In genomic region chr11:101790811-101791526, GRCm38 (mm10) we compare ENCODE assay signal across 8 mouse cellular contexts. TPM values are rescaled to one million over a fixed set of nuclear protein-coding genes. Genes with fewer than 3 reads are reported as not detected.
DNase-seq lines count a peak whose midpoint lies in the region; ATAC-seq and TF ChIP-seq lines count a peak whose summit lies in the region.

No protein-coding gene starts in this region.

- no peaks in the 10 kb centered on the region for H3K9me3 ChIP-seq in ES-E14 (ENCODE audit: control insufficient read depth, insufficient read depth, low read depth, low read length)
- H3K9me3 ChIP-seq in heart, embryonic 14.5 days (ENCODE audit: control insufficient read depth, low read length): no peaks in the 10 kb centered on the region
- H3K9me3 ChIP-seq in limb, embryonic 10.5 days (replicated peaks): no peaks in the 10 kb centered on the region
- H3K9me3 ChIP-seq in midbrain, postnatal 0 days (ENCODE audit: low read length): no peaks in the 10 kb centered on the region

- no peaks in the 10 kb centered on the region for H3K36me3 ChIP-seq in ES-E14 (ENCODE audit: control insufficient read depth, insufficient read depth, low read length, poor library complexity, severe bottlenecking)
- H3K36me3 ChIP-seq in heart, embryonic 14.5 days (ENCODE audit: control insufficient read depth, insufficient read depth, low read length): no peaks in the 10 kb centered on the region
- no peaks in the 10 kb centered on the region for H3K36me3 ChIP-seq in limb, embryonic 10.5 days
- H3K36me3 ChIP-seq in midbrain, postnatal 0 days (ENCODE audit: insufficient read depth, low read length): no peaks in the 10 kb centered on the region

- WGBS in heart, embryonic 14.5 days: 18% methylated on average over 19 of the region's 19 CpGs
- 39% methylated on average over 19 of the region's 19 CpGs for WGBS in limb, embryonic 10.5 days
- WGBS in midbrain, postnatal 0 days: 31% methylated on average over 19 of the region's 19 CpGs

- in situ Hi-C loops in ES-E14 (cut with MboI; ENCODE audit: low sequenced_read_pairs in 2 of 2, unreplicated experiment in 2 of 2): no loop called here

- no peak for TF ChIP-seq CTCF in midbrain, postnatal 0 days (IDR thresholded peaks at IDR 0.05)
- TF ChIP-seq CTCF in layer of hippocampus, adult 2 months (conservative IDR thresholded peaks at IDR 0.05): no peak

- H3K27me3 ChIP-seq in heart, embryonic 14.5 days (ENCODE audit: control insufficient read depth, insufficient read depth, low read length): peaks cover 15% of the 10 kb centered on the region
- peaks cover 27% of the 10 kb centered on the region for H3K27me3 ChIP-seq in limb, embryonic 10.5 days (ENCODE audit: low read depth, poor library complexity, severe bottlenecking)
- H3K27me3 ChIP-seq in midbrain, postnatal 0 days (ENCODE audit: insufficient read depth, low read length): peaks cover 10% of the 10 kb centered on the region

- peak overlapping the region; percentile 12; the same call in 1 of the 2 replicates for H3K9ac ChIP-seq in ES-E14 (ENCODE audit: insufficient read depth, low read depth, low read length, poor library complexity, severe bottlenecking)
- H3K9ac ChIP-seq in heart, embryonic 14.5 days (ENCODE audit: low read length): peak overlapping the region; percentile 67
- H3K9ac ChIP-seq in midbrain, postnatal 0 days (replicated peaks; ENCODE audit: low read length, poor library complexity, severe bottlenecking): no peak overlapping the region

- H3K27ac ChIP-seq in ES-E14 (ENCODE audit: insufficient read depth, low read depth, low read length, poor library complexity, severe bottlenecking): no peak overlapping the region; the same call in 1 of the 2 replicates
- H3K27ac ChIP-seq in heart, embryonic 14.5 days (replicated peaks in 1 of 2; ENCODE audit: control insufficient read depth in 1 of 2, insufficient read depth in 1 of 2, low read depth in 2 of 2, low read length in 2 of 2): peak overlapping the region; percentile 96 to 99
- peak overlapping the region; percentile 26; the same call in 1 of the 2 replicates for H3K27ac ChIP-seq in limb, embryonic 10.5 days
- H3K27ac ChIP-seq in midbrain, postnatal 0 days (ENCODE audit: low read depth, low read length): no peak overlapping the region
- no peak overlapping the region for H3K27ac ChIP-seq in layer of hippocampus, adult 2 months

- peaks cover 7 to 26% of the 10 kb centered on the region in 2 experiments for H3K4me1 ChIP-seq in ES-E14 (ENCODE audit: control insufficient read depth in 2 of 2, insufficient read depth in 2 of 2, low read length in 2 of 2, poor library complexity in 1 of 2)
- peaks cover 14 to 22% of the 10 kb centered on the region in 2 experiments for H3K4me1 ChIP-seq in heart, embryonic 14.5 days (ENCODE audit: control insufficient read depth in 2 of 2, insufficient read depth in 2 of 2, low read length in 2 of 2)
- H3K4me1 ChIP-seq in limb, embryonic 10.5 days: peaks cover 33% of the 10 kb centered on the region
- 0 out of 2 replicates have a peak, but pooled peaks cover under 1% of the 10 kb centered on the region for H3K4me1 ChIP-seq in midbrain, postnatal 0 days (ENCODE audit: insufficient read depth, low read length)

- H3K4me2 ChIP-seq in heart, embryonic 14.5 days (ENCODE audit: low read length): peak overlapping the region; percentile 67
- H3K4me2 ChIP-seq in midbrain, postnatal 0 days (ENCODE audit: low read depth, low read length, poor library complexity, severe bottlenecking): 0 out of 2 replicates have a peak overlapping the region, but pooled peaks have one; percentile 2

- no peak overlapping the region; a peak in 1 of 4 replicates for H3K4me3 ChIP-seq in ES-E14 (ENCODE audit: insufficient read depth in 1 of 2, low read depth in 1 of 2, low read length in 2 of 2, poor library complexity in 1 of 2, severe bottlenecking in 1 of 2)
- H3K4me3 ChIP-seq in heart, embryonic 14.5 days (ENCODE audit: control insufficient read depth in 1 of 2, insufficient read depth in 1 of 2, low read depth in 1 of 2, low read length in 2 of 2): peak overlapping the region; percentile 18 to 28
- peak overlapping the region; percentile 23 for H3K4me3 ChIP-seq in limb, embryonic 10.5 days
- no peak overlapping the region for H3K4me3 ChIP-seq in midbrain, postnatal 0 days (ENCODE audit: low read depth, low read length)
- H3K4me3 ChIP-seq in layer of hippocampus, adult 2 months: no peak overlapping the region

- peak; percentile 42 for DNase-seq in adrenal gland, postnatal 10 days
- no peak for DNase-seq in adrenal gland, postnatal 25 days
- no peak for DNase-seq in ES-E14 (ENCODE audit: low read depth, low spot score)
- no peak for DNase-seq in limb, embryonic 10.5 days (ENCODE audit: low spot score)
- DNase-seq in midbrain, postnatal 0 days (ENCODE audit: low spot score): peak; percentile 82
- no peak for DNase-seq in layer of hippocampus, adult 8-10 months (ENCODE audit: low spot score in 2 of 2)
- no peak for DNase-seq in layer of hippocampus, adult 2 months (ENCODE audit: low spot score in 2 of 2)

- peak; percentile 62 for ATAC-seq in heart, embryonic 14.5 days (ENCODE audit: insufficient number of reproducible peaks, insufficient read depth, low FRiP score, low read depth)
- ATAC-seq in midbrain, postnatal 0 days (ENCODE audit: low FRiP score): no peak

TF ChIP-seq in ES-E14, 5 proteins besides CTCF, POLR2A, EP300 and RAD21:
- TF ChIP-seq MAFK (IDR thresholded peaks at IDR 0.05; ENCODE audit: insufficient read depth, low read depth, low read length): no peak
- TF ChIP-seq ZNF384 (IDR thresholded peaks at IDR 0.05; ENCODE audit: low read depth, low read length): no peak
- TF ChIP-seq HCFC1 (IDR thresholded peaks at IDR 0.05; ENCODE audit: borderline replicate concordance, insufficient read depth, low read length): no peak
- TF ChIP-seq ZC3H11A (IDR thresholded peaks at IDR 0.05; ENCODE audit: borderline replicate concordance, low read depth, low read length): no peak
- no peak for TF ChIP-seq CHD2 (IDR thresholded peaks at IDR 0.05; ENCODE audit: low read depth, low read length)

RNA-seq across cellular contexts. Expression of gene Etv4, which starts 5.8 kb away (rescaled TPM):
- 1 to 10 TPM; 3.2 to 3.9 TPM for total RNA-seq in adrenal gland, postnatal 10 days (2021)
- 1.4 and 1.9 TPM in 2 replicates for total RNA-seq in adrenal gland, postnatal 25 days (2021)
- 78.8 and 84.0 TPM in 2 replicates for total RNA-seq in ES-E14 (2012; rRNA removed)
- 4.0 and 4.8 TPM in 2 replicates for polyA plus RNA-seq in heart, embryonic 14.5 days (2014; fragmentation: Nextera tagmentation; extraction: Ambion mirVana)
- 37.8 and 48.3 TPM in 2 replicates for polyA plus RNA-seq in limb, embryonic 10.5 days (2016; fragmentation: Nextera tagmentation; extraction: Ambion mirVana)
- 25.6 and 30.4 TPM in 2 replicates for total RNA-seq in midbrain, postnatal 0 days (2014; rRNA removed)
- polyA plus RNA-seq in midbrain, postnatal 0 days (2015; fragmentation: Nextera tagmentation; extraction: Ambion mirVana): 18.4 and 18.5 TPM in 2 replicates
- total RNA-seq in layer of hippocampus, adult 8-10 months (2022): 10 to 100 TPM in 3 of 4 experiments, 1 to 10 TPM in 1; 9.8 to 17.3 (median 12.6) TPM
- 10 to 100 TPM; 10.1 to 10.7 TPM for total RNA-seq in layer of hippocampus, adult 2 months (2021)

RNA-seq across cellular contexts. Expression of gene Dhx8, which starts 58.2 kb away (rescaled TPM):
- total RNA-seq in adrenal gland, postnatal 10 days (2021): 10 to 100 TPM; 23.6 to 24.4 TPM
- 28.0 TPM in 2 replicates for total RNA-seq in adrenal gland, postnatal 25 days (2021)
- total RNA-seq in ES-E14 (2012; rRNA removed): 43.6 and 51.7 TPM in 2 replicates
- 18.5 and 21.2 TPM in 2 replicates for polyA plus RNA-seq in heart, embryonic 14.5 days (2014; fragmentation: Nextera tagmentation; extraction: Ambion mirVana)
- polyA plus RNA-seq in limb, embryonic 10.5 days (2016; fragmentation: Nextera tagmentation; extraction: Ambion mirVana): 51.7 and 60.5 TPM in 2 replicates
- total RNA-seq in midbrain, postnatal 0 days (2014; rRNA removed): 25.7 and 28.5 TPM in 2 replicates
- polyA plus RNA-seq in midbrain, postnatal 0 days (2015; fragmentation: Nextera tagmentation; extraction: Ambion mirVana): 22.2 and 30.6 TPM in 2 replicates
- 10 to 100 TPM; 31.2 to 38.3 (median 35.3) TPM for total RNA-seq in layer of hippocampus, adult 8-10 months (2022)
- total RNA-seq in layer of hippocampus, adult 2 months (2021): 10 to 100 TPM; 33.2 to 38.4 TPM

Comparison
In these comparisons a context has a peak if more than half of its experiments do, and no peak if none do; other contexts are left out.
1. DNase-seq: peak in adrenal gland, postnatal 10 days (single experiment) and midbrain, postnatal 0 days (single experiment); none in adrenal gland, postnatal 25 days (single experiment), ES-E14 (single experiment), limb, embryonic 10.5 days (single experiment), layer of hippocampus, adult 8-10 months (0 of 2) and layer of hippocampus, adult 2 months (0 of 2).
2. H3K27ac ChIP-seq: peak in heart, embryonic 14.5 days (2 of 2) and limb, embryonic 10.5 days (single experiment); none in ES-E14 (single experiment), midbrain, postnatal 0 days (single experiment) and layer of hippocampus, adult 2 months (single experiment).
3. H3K4me3 ChIP-seq: peak in heart, embryonic 14.5 days (2 of 2) and limb, embryonic 10.5 days (single experiment); none in ES-E14 (0 of 2), midbrain, postnatal 0 days (single experiment) and layer of hippocampus, adult 2 months (single experiment).